Mouse (Mus musculus) myocyte (in vitro differentiated cells): ENCODE measurements around the gene Adamts16.

ENCODE experiments used
- CEBPB ChIP-seq: IDR thresholded peaks from 2 replicates; pipeline ENCODE4 v1.6.1; 2011; ENCODE audit warnings: mild to moderate bottlenecking, moderate library complexity; ENCODE audit not compliant: poor library complexity, insufficient read depth, severe bottlenecking
- MAX ChIP-seq: IDR thresholded peaks from one replicate; pipeline ENCODE4 v1.6.1; 2011; ENCODE audit warnings: low read depth, mild to moderate bottlenecking, control low read depth
- MYOD1 ChIP-seq, 3 experiments: IDR thresholded peaks; one replicate each; pipeline ENCODE4 v1.6.1; 2011; ENCODE audit warnings: control low read depth in 2 of 3, low read depth in 2 of 3, mild to moderate bottlenecking in 2 of 3, moderate library complexity in 1 of 3; ENCODE audit not compliant: insufficient read length in 2 of 3, control insufficient read depth in 1 of 3
- MYOG ChIP-seq, 3 experiments: IDR thresholded peaks; one replicate each; pipeline ENCODE4 v1.6.1; 2011; ENCODE audit warnings: control low read depth in 2 of 3, low read depth in 2 of 3, mild to moderate bottlenecking in 2 of 3; ENCODE audit not compliant: insufficient read length in 2 of 3, control insufficient read depth in 1 of 3, insufficient read depth in 1 of 3
- POLR2A ChIP-seq: IDR thresholded peaks from one replicate; pipeline ENCODE4 v1.6.1; 2011; ENCODE audit warnings: low read depth, mild to moderate bottlenecking, control low read depth, moderate library complexity; ENCODE audit not compliant: insufficient read length
- POLR2AphosphoS2 ChIP-seq: IDR thresholded peaks from one replicate; pipeline ENCODE4 v1.6.1; 2011; ENCODE audit warnings: low read depth, control low read depth; ENCODE audit not compliant: insufficient read length
- SRF ChIP-seq: IDR thresholded peaks from one replicate; pipeline ENCODE4 v1.6.1; 2011; ENCODE audit warnings: low read depth; ENCODE audit not compliant: control insufficient read depth, insufficient read length
- TCF3 ChIP-seq: IDR thresholded peaks from one replicate; pipeline ENCODE4 v1.6.1; 2011; ENCODE audit warnings: low read depth, control low read depth; ENCODE audit not compliant: insufficient read length
- USF1 ChIP-seq: IDR thresholded peaks from one replicate; pipeline ENCODE4 v1.6.1; 2011; ENCODE audit warnings: low read depth, mild to moderate bottlenecking, control low read depth, moderate library complexity

- TF ChIP-seq TCF3 = no peak
- TF ChIP-seq POLR2A = no peak
- peak in 2 of 3 experiments; percentile 84 for TF ChIP-seq MYOD1 (IDR thresholded peaks at IDR 0.05; ENCODE audit: control insufficient read depth in 1 of 3, insufficient read length in 2 of 3, low read depth in 2 of 3)
- peak; percentile 43; the same call in 1 of the 2 replicates for TF ChIP-seq CEBPB
- no peak for TF ChIP-seq POLR2AphosphoS2
- no peak for TF ChIP-seq USF1
- no peak for TF ChIP-seq MAX
- no peak for TF ChIP-seq SRF
- TF ChIP-seq MYOG (IDR thresholded peaks at IDR 0.05; ENCODE audit: control insufficient read depth in 1 of 3, insufficient read depth in 1 of 3, insufficient read length in 2 of 3, low read depth in 2 of 3) = peak in 2 of 3 experiments; percentile 64 to 69
These were observed 111.6 kb downstream of the Adamts16 start for GRCm38 (mm10) chr13:70729996-70730395.
